Mouse (Mus musculus): Measurements from ENCODE around the gene Eps8l1. TPM values are rescaled to one million over a fixed set of nuclear protein-coding genes. Genes with fewer than 3 reads are reported as not detected.
A peak's percentile ranks its signal among the peaks of the same experiment; 100 is the strongest.

Eps8l1 gene
- polyA plus RNA-seq, 1 experiment from 2014 or later: 2.0 TPM

DNA sequence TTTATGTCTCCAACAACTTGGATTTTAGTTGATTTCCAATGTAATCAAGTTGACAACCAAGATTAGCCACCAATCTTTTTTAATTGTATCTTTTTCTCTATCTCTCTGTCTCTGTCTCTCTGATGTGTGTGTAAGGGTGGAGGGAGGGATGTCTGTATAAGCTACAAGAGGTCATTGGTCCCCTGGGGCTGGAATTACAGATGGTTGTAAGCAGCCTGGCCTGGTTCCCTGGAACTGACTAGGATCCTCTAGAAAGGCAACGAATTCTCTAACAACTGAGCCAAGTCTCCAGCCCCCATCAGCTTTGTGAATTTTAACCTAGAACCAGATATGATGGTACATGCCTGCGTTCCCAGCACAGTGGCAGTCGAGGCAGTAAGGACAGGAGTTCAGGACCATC, 7.3 kb downstream of the Eps8l1 start:
- Histone ChIP-seq H3K36me3 (ENCODE audit: control insufficient read depth, insufficient read depth, low read length) (no peaks in the 10 kb centered on the region), H3K4me2 (no peak overlapping the region), H3K27ac (ENCODE audit: low read depth, low read length) (no peak overlapping the region), H3K27me3 (replicated peaks; ENCODE audit: control insufficient read depth, insufficient read depth, low read length) (peaks cover 32% of the 10 kb centered on the region), H3K4me3 (ENCODE audit: low read depth, low read length) (no peak overlapping the region), H3K9me3 (ENCODE audit: control insufficient read depth, low read length) (no peaks in the 10 kb centered on the region), H3K4me1 (replicated peaks; ENCODE audit: control insufficient read depth, insufficient read depth, low read length) (peaks cover 6% of the 10 kb centered on the region), H3K9ac (ENCODE audit: low read depth, low read length) (no peak overlapping the region)
- DNase-seq (ENCODE audit: low spot score) (no peak), ATAC-seq (replicated peaks; ENCODE audit: low FRiP score) (no peak)
- 71% methylated on average over 3 of the region's 3 CpGs for WGBS

GRCm38 (mm10) chr7:4470275-4471178, 10.1 kb downstream of the Eps8l1 start:
- 2% methylated on average over 35 of the region's 35 CpGs for WGBS

GRCm38 (mm10) chr7:4471179-4471555, 10.7 kb downstream of the Eps8l1 start:
- ATAC-seq (replicated peaks; ENCODE audit: low FRiP score): peak; percentile 70
- no peak overlapping the region for H3K9ac ChIP-seq (ENCODE audit: low read depth, low read length)

More at GRCm38 (mm10) chr7:4470275-4471178, 10.1 kb downstream of the Eps8l1 start:
- Histone ChIP-seq H3K27ac (ENCODE audit: low read depth, low read length) (no peak overlapping the region), H3K36me3 (ENCODE audit: control insufficient read depth, insufficient read depth, low read length) (no peaks in the 10 kb centered on the region), H3K4me3 (ENCODE audit: low read depth, low read length) (peak overlapping the region; percentile 40), H3K27me3 (replicated peaks; ENCODE audit: control insufficient read depth, insufficient read depth, low read length) (peaks cover 56% of the 10 kb centered on the region), H3K4me2 (peak overlapping the region; percentile 76), H3K9ac (ENCODE audit: low read depth, low read length) (no peak overlapping the region), H3K4me1 (replicated peaks; ENCODE audit: control insufficient read depth, insufficient read depth, low read length) (peaks cover 6% of the 10 kb centered on the region), H3K9me3 (ENCODE audit: control insufficient read depth, low read length) (no peaks in the 10 kb centered on the region)
- DNase-seq (ENCODE audit: low spot score) (peak; percentile 66), ATAC-seq (replicated peaks; ENCODE audit: low FRiP score) (peak; percentile 53)

DNA sequence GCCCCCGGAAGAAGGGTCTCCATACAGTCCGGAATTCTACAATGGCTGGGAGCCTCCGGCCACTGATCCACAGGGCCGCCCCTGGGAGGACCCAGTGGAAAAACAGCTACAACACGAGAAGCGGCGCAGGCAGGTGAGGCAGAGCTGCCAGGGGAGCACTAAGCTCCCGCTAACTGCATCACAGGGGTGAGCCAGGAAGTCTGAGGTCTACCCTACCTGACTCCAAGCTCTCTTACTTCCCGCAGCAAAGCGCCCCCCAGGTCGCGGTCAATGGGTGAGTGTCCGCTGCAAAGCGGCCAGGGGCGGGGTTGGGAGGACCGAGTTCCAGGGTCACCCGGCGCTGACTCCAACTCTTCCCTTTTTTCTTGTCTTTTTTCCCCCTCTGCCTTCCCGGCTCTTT, 13.5 kb downstream of the Eps8l1 start:
- no peak overlapping the region for H3K4me3 ChIP-seq (ENCODE audit: low read depth, low read length)
- peak overlapping the region; percentile 42 for H3K4me2 ChIP-seq
- no peak overlapping the region for H3K9ac ChIP-seq (ENCODE audit: low read depth, low read length)

More at GRCm38 (mm10) chr7:4471179-4471555, 10.7 kb downstream of the Eps8l1 start:
- Histone ChIP-seq H3K27me3 (replicated peaks; ENCODE audit: control insufficient read depth, insufficient read depth, low read length) (peaks cover 59% of the 10 kb centered on the region), H3K4me3 (ENCODE audit: low read depth, low read length) (peak overlapping the region; percentile 40), H3K9me3 (ENCODE audit: control insufficient read depth, low read length) (no peaks in the 10 kb centered on the region), H3K4me2 (peak overlapping the region; percentile 76), H3K27ac (ENCODE audit: low read depth, low read length) (no peak overlapping the region), H3K4me1 (replicated peaks; ENCODE audit: control insufficient read depth, insufficient read depth, low read length) (peaks cover 6% of the 10 kb centered on the region), H3K36me3 (ENCODE audit: control insufficient read depth, insufficient read depth, low read length) (no peaks in the 10 kb centered on the region)
- peak; percentile 74 for DNase-seq (ENCODE audit: low spot score)
- 2% methylated on average over 24 of the region's 24 CpGs for WGBS

DNA sequence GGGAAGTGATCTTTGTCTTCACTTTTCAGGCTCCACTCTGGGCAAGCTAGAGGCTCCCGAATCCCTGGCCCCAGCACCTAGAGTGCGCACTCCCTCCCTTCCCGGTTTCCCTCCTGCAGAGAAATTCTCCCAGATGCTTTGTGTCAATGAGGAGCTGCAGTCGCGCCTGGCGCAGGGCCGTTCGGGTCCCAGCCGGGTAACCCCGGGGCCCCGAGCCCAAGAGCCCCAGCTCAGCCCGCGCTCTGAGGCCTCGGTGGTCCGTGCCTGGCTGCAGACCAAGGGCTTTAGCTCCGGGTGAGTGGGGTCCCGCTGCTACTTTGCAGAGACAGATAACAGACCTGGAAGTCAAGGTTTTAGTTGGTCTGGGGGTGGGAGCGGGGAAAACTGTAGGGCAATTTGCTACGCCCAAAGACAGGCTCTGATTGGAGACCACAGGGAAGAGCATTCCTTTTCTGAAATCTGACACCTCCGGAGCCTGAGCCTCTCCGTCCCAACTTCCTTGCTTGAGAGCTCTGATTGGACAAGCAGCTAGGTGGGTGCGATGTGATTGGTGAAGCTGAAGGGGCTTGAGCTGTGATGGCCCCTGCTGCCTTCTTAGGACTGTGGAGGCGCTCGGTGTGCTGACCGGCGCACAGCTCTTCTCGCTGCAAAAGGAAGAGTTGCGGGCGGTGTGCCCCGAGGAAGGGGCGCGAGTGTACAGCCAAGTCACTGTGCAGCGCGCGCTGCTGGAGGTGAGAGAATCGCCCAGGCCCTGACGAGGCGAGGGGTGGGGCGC, 17.7 kb downstream of the Eps8l1 start:
- DNase-seq (ENCODE audit: low spot score): peak; percentile 69
- peak overlapping the region; percentile 61 for H3K4me2 ChIP-seq
- H3K27me3 ChIP-seq (replicated peaks; ENCODE audit: control insufficient read depth, insufficient read depth, low read length): peaks cover 40% of the 10 kb centered on the region
- ATAC-seq (replicated peaks; ENCODE audit: low FRiP score): peak; percentile 78
- no peaks in the 10 kb centered on the region for H3K9me3 ChIP-seq (ENCODE audit: control insufficient read depth, low read length)
- H3K27ac ChIP-seq (ENCODE audit: low read depth, low read length): peak overlapping the region; percentile 67
- H3K36me3 ChIP-seq (ENCODE audit: control insufficient read depth, insufficient read depth, low read length): peaks cover 16% of the 10 kb centered on the region
- H3K9ac ChIP-seq (ENCODE audit: low read depth, low read length): no peak overlapping the region; the same call in 1 of the 2 replicates
- H3K4me3 ChIP-seq (ENCODE audit: low read depth, low read length): peak overlapping the region; percentile 39
- under 1% methylated on average over 39 of the region's 39 CpGs for WGBS
- H3K4me1 ChIP-seq (replicated peaks; ENCODE audit: control insufficient read depth, insufficient read depth, low read length): no peaks in the 10 kb centered on the region; the same call in 1 of the 2 replicates

More for the DNA sequence above, 13.5 kb downstream of the Eps8l1 start:
- Histone ChIP-seq H3K27ac (ENCODE audit: low read depth, low read length) (no peak overlapping the region), H3K4me1 (replicated peaks; ENCODE audit: control insufficient read depth, insufficient read depth, low read length) (peaks cover 6% of the 10 kb centered on the region), H3K9me3 (ENCODE audit: control insufficient read depth, low read length) (no peaks in the 10 kb centered on the region), H3K36me3 (ENCODE audit: control insufficient read depth, insufficient read depth, low read length) (no peaks in the 10 kb centered on the region), H3K27me3 (replicated peaks; ENCODE audit: control insufficient read depth, insufficient read depth, low read length) (peaks cover 71% of the 10 kb centered on the region)
- no peak for ATAC-seq (replicated peaks; ENCODE audit: low FRiP score)
- 11% methylated on average over 19 of the region's 19 CpGs for WGBS
- no peak for DNase-seq (ENCODE audit: low spot score)

DNA sequence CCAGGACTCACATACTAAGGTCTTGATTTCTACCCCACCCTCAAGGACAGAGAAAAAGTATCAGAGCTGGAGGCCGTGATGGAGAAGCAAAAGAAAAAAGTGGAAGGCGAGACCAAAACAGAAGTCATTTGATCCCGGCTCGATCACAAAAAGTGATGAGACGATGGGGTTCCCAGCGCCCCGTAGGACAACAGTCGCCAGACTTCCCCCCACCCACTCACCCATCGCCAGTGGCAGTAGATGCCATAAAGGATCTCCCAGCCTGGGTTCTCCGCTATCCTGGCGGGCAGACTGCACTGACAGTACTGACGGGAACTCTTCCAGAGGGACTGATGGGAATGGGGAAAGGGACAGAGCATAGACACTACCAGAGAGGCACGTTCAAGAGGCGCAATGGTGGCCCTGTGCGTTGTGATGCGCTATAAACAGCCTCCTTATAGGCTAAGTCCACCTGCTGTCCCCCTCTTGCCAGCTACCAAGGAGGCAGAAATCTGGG, 18.4 kb downstream of the Eps8l1 start:
- H3K36me3 ChIP-seq (ENCODE audit: control insufficient read depth, insufficient read depth, low read length): peaks cover 21% of the 10 kb centered on the region
- WGBS: 6% methylated on average over 16 of the region's 16 CpGs
- H3K4me3 ChIP-seq (ENCODE audit: low read depth, low read length): peak overlapping the region; percentile 39
- no peak overlapping the region for H3K27ac ChIP-seq (ENCODE audit: low read depth, low read length)
- ATAC-seq (replicated peaks; ENCODE audit: low FRiP score): no peak
- no peaks in the 10 kb centered on the region for H3K9me3 ChIP-seq (ENCODE audit: control insufficient read depth, low read length)
- no peaks in the 10 kb centered on the region; the same call in 1 of the 2 replicates for H3K4me1 ChIP-seq (replicated peaks; ENCODE audit: control insufficient read depth, insufficient read depth, low read length)
- H3K9ac ChIP-seq (ENCODE audit: low read depth, low read length): no peak overlapping the region
- H3K4me2 ChIP-seq: peak overlapping the region; percentile 61
- no peak for DNase-seq (ENCODE audit: low spot score)
- peaks cover 35% of the 10 kb centered on the region for H3K27me3 ChIP-seq (replicated peaks; ENCODE audit: control insufficient read depth, insufficient read depth, low read length)

- H3K36me3 ChIP-seq (ENCODE audit: control insufficient read depth, insufficient read depth, low read length): peaks cover 29% of the 10 kb centered on the region
- 31% methylated on average over 6 of the region's 6 CpGs for WGBS
- no peak for DNase-seq (ENCODE audit: low spot score)
- H3K4me3 ChIP-seq (ENCODE audit: low read depth, low read length): no peak overlapping the region
- no peaks in the 10 kb centered on the region for H3K9me3 ChIP-seq (ENCODE audit: control insufficient read depth, low read length)
- no peak for ATAC-seq (replicated peaks; ENCODE audit: low FRiP score)
- no peaks in the 10 kb centered on the region; the same call in 1 of the 2 replicates for H3K4me1 ChIP-seq (replicated peaks; ENCODE audit: control insufficient read depth, insufficient read depth, low read length)
- H3K4me2 ChIP-seq: no peak overlapping the region
- H3K27ac ChIP-seq (ENCODE audit: low read depth, low read length): no peak overlapping the region
- H3K9ac ChIP-seq (ENCODE audit: low read depth, low read length): no peak overlapping the region
- H3K27me3 ChIP-seq (replicated peaks; ENCODE audit: control insufficient read depth, insufficient read depth, low read length): peaks cover 29% of the 10 kb centered on the region
These were observed 19.2 kb downstream of the Eps8l1 start for GRCm38 (mm10) chr7:4479674-4480073.

- DNase-seq (ENCODE audit: low spot score) (no peak), ATAC-seq (replicated peaks; ENCODE audit: low FRiP score) (no peak)
- H3K36me3 ChIP-seq (ENCODE audit: control insufficient read depth, insufficient read depth, low read length): peaks cover 44% of the 10 kb centered on the region
- 81% methylated on average over 12 of the region's 12 CpGs for WGBS
- H3K4me3 ChIP-seq (ENCODE audit: low read depth, low read length): no peak overlapping the region
- H3K9ac ChIP-seq (ENCODE audit: low read depth, low read length): no peak overlapping the region
- no peaks in the 10 kb centered on the region; the same call in 1 of the 2 replicates for H3K4me1 ChIP-seq (replicated peaks; ENCODE audit: control insufficient read depth, insufficient read depth, low read length)
- H3K4me2 ChIP-seq: no peak overlapping the region
- no peak overlapping the region for H3K27ac ChIP-seq (ENCODE audit: low read depth, low read length)
- no peaks in the 10 kb centered on the region for H3K9me3 ChIP-seq (ENCODE audit: control insufficient read depth, low read length)
- H3K27me3 ChIP-seq (replicated peaks; ENCODE audit: control insufficient read depth, insufficient read depth, low read length): peaks cover 12% of the 10 kb centered on the region
These were observed 21.8 kb downstream of the Eps8l1 start for GRCm38 (mm10) chr7:4482281-4482680.

Measured in liver, embryonic 11.5 days (tissue).